Mouse (Mus musculus) liver, embryonic 14.5 days (tissue): Measurements from ENCODE around the gene Gm2663. TPM values are rescaled to one million over a fixed set of nuclear protein-coding genes. Genes with fewer than 3 reads are reported as not detected.
"Not testable (repeated sequence)": the region's sequence is repeated elsewhere in the genome, so short reads cannot be mapped to it uniquely, and the experiment has no call there.

ENCODE experiments used
- ATAC-seq: fragments of 200-750 bp; cut with Nextera tagmentation; 2 replicates; pipeline ENCODE4 v1.8.0; 2017; ENCODE audit warnings: moderate number of reproducible peaks, mild to moderate bottlenecking, moderate library complexity; ENCODE audit not compliant: insufficient read depth
- DNase-seq, 3 experiments: peaks; one replicate each; pipeline ENCODE4 v3.0.0-alpha.2; 2012 to 2013; ENCODE audit warnings: low read depth in 3 of 3, low spot score in 3 of 3
- H3K27ac ChIP-seq: fragments of 300-500 bp; sonication (generic); 2 replicates; pipeline ENCODE4 v1.5.1; 2014; ENCODE audit warnings: moderate library complexity, mild to moderate bottlenecking, control low read depth, inconsistent platforms
- H3K27me3 ChIP-seq: fragments of 300-500 bp; sonication (generic); 2 replicates; pipeline ENCODE4 v1.6.1; 2014; ENCODE audit warnings: mild to moderate bottlenecking, low read length, moderate library complexity; ENCODE audit not compliant: control insufficient read depth, insufficient read depth
- H3K36me3 ChIP-seq: fragments of 300-500 bp; sonication (generic); replicated peaks from 2 replicates; pipeline ENCODE4 v1.6.1; 2014; ENCODE audit warnings: low read depth; ENCODE audit not compliant: control insufficient read depth, insufficient read depth
- H3K4me1 ChIP-seq, 2 experiments: fragments of 200-500 bp in 1 of 2; fragments of 300-500 bp in 1 of 2; sonication (generic) in 1 of 2; replicated peaks; 2 replicates each; pipeline ENCODE4 v1.6.1; 2012 to 2014; ENCODE audit warnings: antibody characterized with exemption in 1 of 2, inconsistent platforms in 1 of 2, low read length in 1 of 2; ENCODE audit not compliant: control insufficient read depth in 2 of 2, insufficient read depth in 2 of 2
- H3K4me2 ChIP-seq: fragments of 300-500 bp; sonication (generic); 2 replicates; pipeline ENCODE4 v1.6.1; 2014; ENCODE audit warnings: low read depth, mild to moderate bottlenecking, control low read depth, moderate library complexity
- H3K4me3 ChIP-seq, 2 experiments: fragments of 200-500 bp in 1 of 2; fragments of 300-500 bp in 1 of 2; sonication (generic) in 1 of 2; 2 replicates each; pipeline ENCODE4 v1.5.1; 2012 to 2014; ENCODE audit warnings: low read depth in 2 of 2, low read length in 2 of 2, mild to moderate bottlenecking in 2 of 2, control low read depth in 1 of 2, inconsistent platforms in 1 of 2, moderate library complexity in 1 of 2; ENCODE audit not compliant: insufficient read depth in 1 of 2
- H3K9ac ChIP-seq: fragments of 300-500 bp; sonication (generic); replicated peaks from 2 replicates; pipeline ENCODE4 v1.6.1; 2014; ENCODE audit warnings: mild to moderate bottlenecking, control low read depth, moderate library complexity
- H3K9me3 ChIP-seq: fragments of 300-500 bp; sonication (generic); 2 replicates; pipeline ENCODE4 v1.6.1; 2016; ENCODE audit warnings: low read length, mixed read lengths; ENCODE audit not compliant: control insufficient read depth
- CTCF ChIP-seq: IDR thresholded peaks from 2 replicates; pipeline ENCODE4 v1.5.1; 2016; ENCODE audit warnings: antibody characterized with exemption, low read depth, control low read depth
- EP300 ChIP-seq: IDR thresholded peaks from 2 replicates; pipeline ENCODE4 v1.6.1; 2016; ENCODE audit warnings: antibody characterized with exemption, low read depth
- WGBS: fragments of 180-500 bp; shearing (Covaris S2); extraction: QIAGEN DNeasy Blood & Tissue Kit; methylation state at CpG from one replicate; pipeline ENCODE4 v1.1.7; 2014; ENCODE audit not compliant: insufficient replicate concordance; 5-methylcytosine and 5-hydroxymethylcytosine counted together
- polyA plus RNA-seq, 2 experiments: library from polyadenylated mRNA; depleted of rRNA in 1 of 2; stranded (reverse) in 1 of 2; unstranded in 1 of 2; fragments of >200 nt; fragmentation: Nextera tagmentation in 1 of 2; extraction: Ambion mirVana in 1 of 2; gene quantifications; 2 replicates each; pipeline versions ENCODE4 v1.2.1 to v1.2.3; 2012 to 2014

Gm2663 gene
- polyA plus RNA-seq, 2 experiments, result not detected

DNA sequence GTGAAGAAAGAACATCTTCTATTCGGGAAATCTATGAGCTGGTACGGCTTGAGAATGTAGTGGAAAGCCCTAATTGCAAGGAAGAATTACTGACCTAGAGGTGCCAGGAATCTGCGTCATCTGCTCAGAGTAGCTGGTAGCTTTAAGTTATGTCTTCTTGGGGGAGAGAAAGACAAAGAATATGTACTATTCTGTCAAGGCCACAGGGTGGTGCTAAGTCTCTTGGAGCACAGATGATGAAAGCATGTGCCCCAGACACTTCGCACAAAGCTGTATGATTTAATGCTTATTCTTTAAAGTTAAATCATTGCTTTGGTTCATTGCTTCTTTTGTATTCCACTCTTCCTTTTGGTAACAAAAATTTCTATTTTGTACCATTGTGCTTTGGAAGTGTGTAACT lies 15.8 kb upstream of the Gm2663 start:
- Histone ChIP-seq H3K4me1 (no peaks in the 10 kb centered on the region), H3K36me3 (no peaks in the 10 kb centered on the region), H3K9me3 (no peaks in the 10 kb centered on the region), H3K27ac (no peak overlapping the region), H3K9ac (no peak overlapping the region), H3K4me2 (no peak overlapping the region), H3K27me3 (no peaks in the 10 kb centered on the region), H3K4me3 (no peak overlapping the region)
- ATAC-seq (no peak), DNase-seq (no peak)
- WGBS, result 59% methylated on average over 4 of the region's 4 CpGs
- no peak for TF ChIP-seq CTCF
- no peak for TF ChIP-seq EP300

DNA sequence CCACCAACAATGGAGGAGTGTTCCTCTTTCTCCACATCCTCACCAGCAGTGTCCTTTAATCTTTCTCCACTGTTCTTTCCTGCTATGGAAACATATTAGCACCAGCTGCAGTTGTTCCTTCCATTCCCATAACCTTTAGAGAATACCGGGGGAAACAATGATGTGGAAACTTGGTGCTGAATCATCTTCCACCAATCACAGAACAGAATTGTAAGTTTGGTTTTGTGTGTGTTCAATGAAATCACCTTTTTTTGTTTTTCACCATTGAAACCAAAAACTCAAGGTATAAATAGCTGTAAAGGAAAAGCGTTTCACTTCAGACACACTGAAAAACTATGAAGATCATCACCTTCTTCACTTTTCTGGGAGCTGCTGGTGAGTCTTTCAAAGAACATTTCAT lies 34.8 kb downstream of the Gm2663 start, which contains the start of gene 1810009J06Rik:
Gene 1810009J06Rik (plus strand): TSS at position 301 of the 400 bp plus-strand sequence.
- H3K27me3 ChIP-seq, H3K9ac ChIP-seq, H3K4me1 ChIP-seq, DNase-seq, ATAC-seq, H3K4me3 ChIP-seq, H3K36me3 ChIP-seq, H3K4me2 ChIP-seq, H3K27ac ChIP-seq, H3K9me3 ChIP-seq: not testable (repeated sequence)
- WGBS, result 70% methylated on average over 2 of the region's 2 CpGs

DNA sequence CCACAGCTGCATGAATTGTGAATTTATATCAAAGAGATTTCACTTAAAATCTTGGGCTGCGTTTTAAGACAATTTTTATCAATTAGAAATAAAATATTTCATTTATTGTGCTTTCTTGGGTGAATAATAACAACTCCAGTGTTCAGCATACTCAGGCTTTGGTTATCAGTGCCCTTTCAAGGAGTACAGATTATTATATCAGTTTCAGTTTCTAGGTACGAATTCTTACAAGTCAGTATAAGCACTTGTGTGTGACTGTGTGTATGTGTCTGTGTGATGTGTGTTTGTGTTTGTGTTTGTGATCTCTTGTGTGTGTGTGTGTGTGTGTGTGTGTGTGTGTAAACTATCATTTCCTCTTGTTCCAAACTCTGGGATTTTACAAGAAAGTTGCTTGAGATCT lies 45.6 kb downstream of the Gm2663 start:
- Histone ChIP-seq H3K4me2 (no peak overlapping the region), H3K27me3 (no peaks in the 10 kb centered on the region), H3K9ac (no peak overlapping the region), H3K4me1 (no peaks in the 10 kb centered on the region), H3K27ac (no peak overlapping the region), H3K4me3 (no peak overlapping the region), H3K9me3 (no peaks in the 10 kb centered on the region), H3K36me3 (no peaks in the 10 kb centered on the region)
- ATAC-seq (no peak), DNase-seq (no peak)
- TF ChIP-seq EP300, result no peak
- no peak for TF ChIP-seq CTCF
- 29% methylated on average over 2 of the region's 2 CpGs for WGBS

DNA sequence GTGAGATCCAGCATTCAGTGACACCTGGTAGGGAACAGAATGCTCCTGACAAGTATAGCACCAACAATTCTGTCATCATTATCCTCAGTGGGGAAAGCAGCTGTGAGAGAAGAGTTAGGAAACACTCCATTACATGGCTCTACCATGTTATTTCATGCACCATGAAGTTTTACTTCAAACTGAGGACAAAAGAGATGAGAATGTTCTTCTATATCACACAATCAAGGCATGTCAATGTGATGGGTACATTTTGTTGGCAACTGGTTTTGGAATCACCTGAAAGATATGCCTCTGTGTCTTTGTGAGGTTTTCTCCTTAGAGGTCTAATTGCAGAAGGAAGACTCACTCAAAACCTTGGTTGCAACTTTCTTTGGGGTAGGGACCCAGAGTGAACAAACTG lies 47.5 kb downstream of the Gm2663 start, which contains the start of gene Gm4744:
Gene Gm4744 (minus strand): TSS at position 101 of the 400 bp plus-strand sequence.
- no peak within 1 kb of the TSS for H3K27ac ChIP-seq
- no peaks in the 10 kb centered on the region for H3K36me3 ChIP-seq
- H3K4me2 ChIP-seq, result no peak within 1 kb of the TSS
- H3K9me3 ChIP-seq, result no peaks in the 10 kb centered on the region
- no peak within 1 kb of the TSS for H3K4me3 ChIP-seq
- no peak for ATAC-seq
- TF ChIP-seq CTCF, result no peak
- no peak for TF ChIP-seq EP300
- no peaks in the 10 kb centered on the region for H3K4me1 ChIP-seq
- no peak for DNase-seq
- no peak within 1 kb of the TSS for H3K9ac ChIP-seq
- H3K27me3 ChIP-seq, result no peaks in the 10 kb centered on the region

Other genes starting within 250 kb of the Gm2663 start
- gene Moxd2, start 112.0 kb downstream of the Gm2663 start, polyA plus RNA-seq (2012; rRNA removed), result not detected in 2 replicates
- gene Moxd2, start 112.0 kb downstream of the Gm2663 start, polyA plus RNA-seq (2014; fragmentation: Nextera tagmentation; extraction: Ambion mirVana), result not detected in 2 replicates
- gene Prss58, start 99.1 kb downstream of the Gm2663 start, polyA plus RNA-seq (2012; rRNA removed), result not detected in 2 replicates
- not detected in 2 replicates for gene Prss58, start 99.1 kb downstream of the Gm2663 start, polyA plus RNA-seq (2014; fragmentation: Nextera tagmentation; extraction: Ambion mirVana)
- gene 1700074P13Rik, start 58.9 kb downstream of the Gm2663 start, polyA plus RNA-seq (2012; rRNA removed), result not detected in 2 replicates
- gene 1700074P13Rik, start 58.9 kb downstream of the Gm2663 start, polyA plus RNA-seq (2014; fragmentation: Nextera tagmentation; extraction: Ambion mirVana), result not detected in 2 replicates
- not detected in 2 replicates for gene Gm4744, start 47.6 kb downstream of the Gm2663 start, polyA plus RNA-seq (2012; rRNA removed)
- not detected in 2 replicates for gene Gm4744, start 47.6 kb downstream of the Gm2663 start, polyA plus RNA-seq (2014; fragmentation: Nextera tagmentation; extraction: Ambion mirVana)
- gene 1810009J06Rik, start 34.7 kb downstream of the Gm2663 start, polyA plus RNA-seq (2012; rRNA removed), result not detected in 2 replicates
- gene 1810009J06Rik, start 34.7 kb downstream of the Gm2663 start, polyA plus RNA-seq (2014; fragmentation: Nextera tagmentation; extraction: Ambion mirVana), result not detected in 2 replicates
- not detected in 2 replicates for gene 2210010C04Rik, start 36.0 kb upstream of the Gm2663 start, polyA plus RNA-seq (2012; rRNA removed)
- gene 2210010C04Rik, start 36.0 kb upstream of the Gm2663 start, polyA plus RNA-seq (2014; fragmentation: Nextera tagmentation; extraction: Ambion mirVana), result not detected in 2 replicates